Mouse (Mus musculus) neural tube, embryonic 13.5 days (tissue): ENCODE results near the gene Cdx2. TPM values are rescaled to one million over a fixed set of nuclear protein-coding genes. Genes with fewer than 3 reads are reported as not detected.

ENCODE experiments used
- ATAC-seq: fragments of 200-750 bp; cut with Nextera tagmentation; 2 replicates; pipeline ENCODE4 v1.8.0; 2017; ENCODE audit warnings: low read depth, mild to moderate bottlenecking, moderate TSS enrichment, moderate library complexity
- H3K27ac ChIP-seq: fragments of 300-500 bp; sonication (generic); replicated peaks from 2 replicates; pipeline ENCODE4 v1.5.1; 2015; ENCODE audit warnings: moderate library complexity, mild to moderate bottlenecking, inconsistent platforms
- H3K27me3 ChIP-seq: fragments of 300-500 bp; sonication (generic); 2 replicates; pipeline ENCODE4 v1.6.1; 2015; ENCODE audit warnings: mild to moderate bottlenecking, inconsistent platforms
- H3K36me3 ChIP-seq: fragments of 300-500 bp; sonication (generic); 2 replicates; pipeline ENCODE4 v1.6.1; 2015; ENCODE audit warnings: mild to moderate bottlenecking, inconsistent platforms
- H3K4me1 ChIP-seq: fragments of 300-500 bp; sonication (generic); replicated peaks from 2 replicates; pipeline ENCODE4 v1.6.1; 2015; ENCODE audit warnings: inconsistent platforms
- H3K4me2 ChIP-seq: fragments of 300-500 bp; sonication (generic); 2 replicates; pipeline ENCODE4 v1.6.1; 2015; ENCODE audit warnings: inconsistent platforms, mild to moderate bottlenecking, moderate library complexity
- H3K4me3 ChIP-seq: fragments of 300-500 bp; sonication (generic); 2 replicates; pipeline ENCODE4 v1.5.1; 2015; ENCODE audit warnings: mild to moderate bottlenecking, inconsistent platforms
- H3K9ac ChIP-seq: fragments of 300-500 bp; sonication (generic); 2 replicates; pipeline ENCODE4 v1.6.1; 2015; ENCODE audit warnings: moderate library complexity, mild to moderate bottlenecking, inconsistent platforms
- H3K9me3 ChIP-seq: fragments of 300-500 bp; sonication (generic); 2 replicates; pipeline ENCODE4 v1.6.1; 2016; ENCODE audit warnings: inconsistent platforms
- WGBS: fragments of 180-500 bp; shearing (Covaris S2); methylation state at CpG from one replicate; pipeline ENCODE4 v1.1.7; 2015; 5-methylcytosine and 5-hydroxymethylcytosine counted together
- polyA plus RNA-seq: library from polyadenylated mRNA; unstranded; fragments of >200 nt; fragmentation: Nextera tagmentation; extraction: Ambion mirVana; gene quantifications from 2 replicates; pipeline ENCODE4 v1.2.1, GENCODE M21; 2015

Gene Cdx2
- polyA plus RNA-seq = not detected in 2 replicates

- no peak within 1 kb of the TSS for H3K4me3 ChIP-seq
Observed at GRCm38 (mm10) chr5:147306638-147307397, at the start of gene Cdx2. TSS of gene Cdx2 (minus strand) at chr5:147307270.

GRCm38 (mm10) chr5:147356260-147357055, 49.4 kb upstream of the Cdx2 start:
- no peak overlapping the region for H3K9ac ChIP-seq
- no peaks in the 10 kb centered on the region for H3K36me3 ChIP-seq
- H3K4me1 ChIP-seq = no peaks in the 10 kb centered on the region
- no peak overlapping the region for H3K4me3 ChIP-seq
- H3K4me2 ChIP-seq = no peak overlapping the region
- no peak for ATAC-seq
- WGBS = 94% methylated on average over 13 of the region's 13 CpGs
- no peaks in the 10 kb centered on the region for H3K9me3 ChIP-seq
- no peak overlapping the region for H3K27ac ChIP-seq
- no peaks in the 10 kb centered on the region for H3K27me3 ChIP-seq

More at GRCm38 (mm10) chr5:147306638-147307397, at the start of gene Cdx2:
- Histone ChIP-seq H3K27ac (no peak within 1 kb of the TSS), H3K9me3 (no peaks in the 10 kb centered on the region), H3K36me3 (no peaks in the 10 kb centered on the region), H3K27me3 (peaks cover 100% of the 10 kb centered on the region), H3K4me1 (peaks cover 21% of the 10 kb centered on the region), H3K9ac (no peak within 1 kb of the TSS), H3K4me2 (no peak within 1 kb of the TSS)
- no peak for ATAC-seq
- WGBS = under 1% methylated on average over 63 of the region's 63 CpGs

DNA sequence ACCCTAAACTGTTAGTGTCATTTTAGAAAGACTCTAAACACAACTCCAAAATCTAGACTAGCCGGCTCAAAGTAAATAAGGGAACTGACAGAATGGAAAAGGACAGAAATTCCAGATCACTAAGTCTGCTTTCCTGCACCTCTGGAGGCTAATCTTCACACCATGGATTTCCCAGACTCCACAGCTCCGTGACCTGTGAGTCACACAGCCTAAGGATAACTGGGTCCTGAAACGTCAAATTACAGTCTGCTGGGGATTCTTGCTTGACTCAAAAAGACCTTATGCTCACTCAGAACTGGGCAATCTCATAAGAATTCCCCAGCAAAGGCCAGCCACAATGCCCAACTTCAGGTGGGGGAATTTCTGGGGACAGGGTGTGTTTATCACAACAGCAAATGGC, 48.7 kb upstream of the Cdx2 start:
- Histone ChIP-seq H3K27me3 (no peaks in the 10 kb centered on the region), H3K36me3 (no peaks in the 10 kb centered on the region), H3K9me3 (no peaks in the 10 kb centered on the region), H3K27ac (no peak overlapping the region), H3K4me1 (no peaks in the 10 kb centered on the region), H3K4me3 (no peak overlapping the region), H3K4me2 (no peak overlapping the region), H3K9ac (no peak overlapping the region)
- ATAC-seq = no peak
- WGBS = 81% methylated on average over 3 of the region's 3 CpGs

GRCm38 (mm10) chr5:147354985-147355384, 47.9 kb upstream of the Cdx2 start:
- Histone ChIP-seq H3K27me3 (no peaks in the 10 kb centered on the region), H3K9ac (no peak overlapping the region), H3K27ac (no peak overlapping the region), H3K4me2 (no peak overlapping the region), H3K9me3 (no peaks in the 10 kb centered on the region), H3K4me1 (no peaks in the 10 kb centered on the region), H3K4me3 (no peak overlapping the region), H3K36me3 (no peaks in the 10 kb centered on the region)
- no peak for ATAC-seq
- WGBS = 80% methylated on average over 8 of the region's 8 CpGs

GRCm38 (mm10) chr5:147354161-147354780, 47.2 kb upstream of the Cdx2 start:
- Histone ChIP-seq H3K27ac (no peak overlapping the region), H3K36me3 (no peaks in the 10 kb centered on the region), H3K27me3 (no peaks in the 10 kb centered on the region), H3K9ac (no peak overlapping the region), H3K4me3 (no peak overlapping the region), H3K4me1 (no peaks in the 10 kb centered on the region), H3K4me2 (no peak overlapping the region), H3K9me3 (no peaks in the 10 kb centered on the region)
- WGBS = 65% methylated on average over 17 of the region's 17 CpGs
- no peak for ATAC-seq

GRCm38 (mm10) chr5:147351931-147352330, 44.9 kb upstream of the Cdx2 start:
- H3K27me3 ChIP-seq = no peaks in the 10 kb centered on the region
- H3K9ac ChIP-seq = no peak overlapping the region
- no peak overlapping the region for H3K4me3 ChIP-seq
- no peaks in the 10 kb centered on the region for H3K4me1 ChIP-seq
- 92% methylated on average over 8 of the region's 8 CpGs for WGBS
- no peaks in the 10 kb centered on the region for H3K9me3 ChIP-seq
- no peak for ATAC-seq
- H3K4me2 ChIP-seq = no peak overlapping the region
- H3K27ac ChIP-seq = no peak overlapping the region
- no peaks in the 10 kb centered on the region for H3K36me3 ChIP-seq

DNA sequence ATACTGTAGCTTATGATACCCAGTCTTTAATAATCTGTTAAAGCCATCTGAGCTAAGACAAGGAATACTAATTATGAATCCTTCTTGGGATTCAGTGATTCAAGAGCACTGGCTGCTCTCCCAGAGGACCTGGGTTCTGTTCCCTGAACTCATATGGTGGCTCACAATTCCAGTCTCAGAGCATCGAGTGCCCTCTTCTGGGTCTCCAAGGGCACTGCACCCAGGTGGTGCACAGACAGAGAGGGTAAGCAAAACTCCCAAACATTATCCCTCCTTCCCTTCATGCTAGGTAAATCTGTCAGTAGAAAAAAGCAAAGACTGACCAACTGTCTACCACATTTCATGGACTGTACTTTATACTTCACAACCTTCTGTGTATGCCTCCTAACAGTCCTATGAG, 38.9 kb upstream of the Cdx2 start:
- no peaks in the 10 kb centered on the region for H3K27me3 ChIP-seq
- H3K9me3 ChIP-seq = no peaks in the 10 kb centered on the region
- no peak for ATAC-seq
- no peaks in the 10 kb centered on the region for H3K36me3 ChIP-seq
- H3K4me1 ChIP-seq = no peaks in the 10 kb centered on the region
- H3K4me3 ChIP-seq = no peak overlapping the region
- whole genome bisulfite sequencing = 75% methylated on average over 1 of the region's 1 CpGs
- no peak overlapping the region for H3K9ac ChIP-seq
- no peak overlapping the region for H3K4me2 ChIP-seq
- no peak overlapping the region for H3K27ac ChIP-seq

GRCm38 (mm10) chr5:147343904-147344303, 36.8 kb upstream of the Cdx2 start:
- ATAC-seq = no peak
- Histone ChIP-seq H3K4me3 (no peak overlapping the region), H3K4me1 (no peaks in the 10 kb centered on the region), H3K9me3 (no peaks in the 10 kb centered on the region), H3K4me2 (no peak overlapping the region), H3K27ac (no peak overlapping the region), H3K9ac (no peak overlapping the region), H3K27me3 (no peaks in the 10 kb centered on the region), H3K36me3 (no peaks in the 10 kb centered on the region)
- WGBS = 85% methylated on average over 10 of the region's 10 CpGs

DNA sequence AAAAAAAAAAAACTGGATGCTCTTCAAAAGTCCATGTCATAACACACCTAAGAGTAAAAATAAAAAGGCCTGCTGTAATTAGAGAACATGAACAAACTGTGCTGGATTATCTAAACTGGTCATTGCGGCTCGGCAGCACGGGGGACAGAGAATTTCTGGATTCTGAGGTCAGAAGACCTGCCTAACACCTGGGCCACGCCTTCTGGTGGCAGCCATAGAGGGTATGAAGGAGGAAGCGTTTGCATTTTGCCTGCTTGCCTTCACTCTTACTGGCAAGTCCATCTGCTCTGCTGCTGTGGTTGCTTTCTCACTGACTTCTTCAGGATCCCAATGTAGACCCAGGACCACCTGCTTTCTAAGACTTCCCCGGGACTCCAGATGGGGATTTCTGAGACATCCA, 35.8 kb upstream of the Cdx2 start:
- 90% methylated on average over 6 of the region's 6 CpGs for WGBS
- ATAC-seq = no peak
- H3K4me3 ChIP-seq = no peak overlapping the region

GRCm38 (mm10) chr5:147340741-147341414, 33.8 kb upstream of the Cdx2 start:
- H3K4me3 ChIP-seq = no peak overlapping the region
- H3K9ac ChIP-seq = no peak overlapping the region
- no peaks in the 10 kb centered on the region for H3K9me3 ChIP-seq
- WGBS = 62% methylated on average over 13 of the region's 13 CpGs
- no peaks in the 10 kb centered on the region for H3K4me1 ChIP-seq
- no peaks in the 10 kb centered on the region for H3K27me3 ChIP-seq
- ATAC-seq = no peak
- no peak overlapping the region for H3K4me2 ChIP-seq
- no peaks in the 10 kb centered on the region for H3K36me3 ChIP-seq
- no peak overlapping the region for H3K27ac ChIP-seq

More for the DNA sequence above, 35.8 kb upstream of the Cdx2 start:
- Histone ChIP-seq H3K9me3 (no peaks in the 10 kb centered on the region), H3K36me3 (no peaks in the 10 kb centered on the region), H3K4me2 (no peak overlapping the region), H3K9ac (no peak overlapping the region), H3K27ac (no peak overlapping the region), H3K4me1 (no peaks in the 10 kb centered on the region), H3K27me3 (no peaks in the 10 kb centered on the region)

- no peaks in the 10 kb centered on the region for H3K27me3 ChIP-seq
Observed at GRCm38 (mm10) chr5:147339560-147339959, 32.5 kb upstream of the Cdx2 start.

DNA sequence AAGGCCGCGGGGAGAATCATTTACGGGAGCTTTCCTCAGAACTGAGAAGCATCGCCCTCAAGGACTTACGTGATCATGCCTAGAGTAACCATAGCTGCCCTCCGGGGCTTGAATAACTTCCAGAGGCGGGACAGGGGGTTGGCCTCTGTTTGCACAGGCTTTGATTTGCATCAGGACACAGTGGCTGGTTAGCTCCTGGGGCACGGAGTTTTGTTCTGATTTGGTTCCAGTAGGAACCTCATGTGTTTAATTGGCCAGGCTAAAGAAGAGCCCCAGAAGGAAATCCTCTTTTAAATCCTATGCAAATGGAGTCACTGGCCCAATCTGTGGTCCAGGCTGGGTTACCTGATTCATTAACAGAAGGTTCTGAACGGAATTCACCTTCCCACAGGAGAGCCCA, 31.9 kb upstream of the Cdx2 start:
- Histone ChIP-seq H3K4me3 (no peak overlapping the region), H3K27me3 (no peaks in the 10 kb centered on the region), H3K4me2 (no peak overlapping the region), H3K9me3 (no peaks in the 10 kb centered on the region), H3K27ac (no peak overlapping the region), H3K4me1 (no peaks in the 10 kb centered on the region), H3K9ac (no peak overlapping the region), H3K36me3 (no peaks in the 10 kb centered on the region)
- no peak for ATAC-seq
- WGBS = 68% methylated on average over 9 of the region's 9 CpGs

More at GRCm38 (mm10) chr5:147339560-147339959, 32.5 kb upstream of the Cdx2 start:
- Histone ChIP-seq H3K4me1 (no peaks in the 10 kb centered on the region), H3K9ac (no peak overlapping the region), H3K4me3 (no peak overlapping the region), H3K36me3 (no peaks in the 10 kb centered on the region), H3K4me2 (no peak overlapping the region), H3K27ac (no peak overlapping the region), H3K9me3 (no peaks in the 10 kb centered on the region)
- WGBS = 82% methylated on average over 11 of the region's 11 CpGs
- no peak for ATAC-seq
